Mouse (Mus musculus) hematopoietic stem cell, adult 5-6 weeks (primary cell): Measurements from ENCODE around the gene Sbk2. TPM values are rescaled to one million over a fixed set of nuclear protein-coding genes. Genes with fewer than 3 reads are reported as not detected.

Source experiments
- ATAC-seq, 2 experiments: fragments of 125-278 bp in 1 of 2; replicated peaks in 1 of 2; 2 replicates each; pipeline ENCODE4 v1.8.0; 2016 to 2017; ENCODE audit warnings: inconsistent platforms in 2 of 2, mild to moderate bottlenecking in 2 of 2, moderate number of reproducible peaks in 2 of 2, low read depth in 1 of 2, moderate TSS enrichment in 1 of 2; ENCODE audit not compliant: low FRiP score in 2 of 2, poor library complexity in 2 of 2, severe bottlenecking in 2 of 2, insufficient read depth in 1 of 2, low TSS enrichment in 1 of 2
- total RNA-seq: library from RNA; stranded (forward); fragments of 172-1452, 232-1000 nt; gene quantifications from 2 replicates; pipeline ENCODE4 v1.2.3, GENCODE M21; 2017

Sbk2 gene
- total RNA-seq, 1 experiment from 2014 or later = not detected

DNA sequence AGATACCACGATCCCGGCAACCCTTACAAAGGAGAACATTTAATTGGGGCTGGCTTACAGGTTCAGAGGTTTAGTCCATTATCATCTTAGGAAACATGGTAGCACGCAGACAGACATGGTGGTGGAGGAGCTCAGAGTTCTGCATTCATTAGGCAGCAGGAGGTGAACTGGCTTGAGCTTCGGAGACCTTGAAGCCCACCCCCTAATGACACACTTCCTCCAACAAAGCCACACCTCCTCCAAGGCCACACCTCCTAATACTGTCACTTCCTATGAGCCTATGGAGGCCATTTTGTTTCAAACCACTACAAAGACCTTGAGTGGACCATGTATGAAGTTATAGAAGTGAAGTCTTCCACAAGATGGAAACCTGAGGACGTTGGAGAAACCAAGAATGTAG, 52.0 kb downstream of the Sbk2 start:
- ATAC-seq = no peak

DNA sequence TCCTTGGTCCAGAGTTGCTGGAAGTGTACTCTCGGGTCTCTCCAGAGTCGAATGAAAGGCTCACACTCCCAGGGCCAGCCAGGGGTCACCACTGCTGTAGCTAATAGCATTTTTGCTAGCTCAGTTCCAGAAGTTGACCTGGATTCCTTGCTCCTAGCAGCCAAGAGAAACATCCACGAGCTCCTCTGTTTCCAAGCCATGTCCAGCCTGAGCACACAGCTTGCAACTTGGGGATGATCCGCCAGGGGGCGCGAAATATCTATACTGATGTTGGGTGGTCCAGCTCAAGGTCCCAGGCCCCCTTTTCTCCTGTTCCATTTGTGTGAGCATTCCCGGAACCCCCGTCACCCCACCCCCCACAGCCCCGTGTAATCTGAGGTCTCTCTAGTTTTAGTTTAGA, 52.6 kb downstream of the Sbk2 start:
- no peak for ATAC-seq

DNA sequence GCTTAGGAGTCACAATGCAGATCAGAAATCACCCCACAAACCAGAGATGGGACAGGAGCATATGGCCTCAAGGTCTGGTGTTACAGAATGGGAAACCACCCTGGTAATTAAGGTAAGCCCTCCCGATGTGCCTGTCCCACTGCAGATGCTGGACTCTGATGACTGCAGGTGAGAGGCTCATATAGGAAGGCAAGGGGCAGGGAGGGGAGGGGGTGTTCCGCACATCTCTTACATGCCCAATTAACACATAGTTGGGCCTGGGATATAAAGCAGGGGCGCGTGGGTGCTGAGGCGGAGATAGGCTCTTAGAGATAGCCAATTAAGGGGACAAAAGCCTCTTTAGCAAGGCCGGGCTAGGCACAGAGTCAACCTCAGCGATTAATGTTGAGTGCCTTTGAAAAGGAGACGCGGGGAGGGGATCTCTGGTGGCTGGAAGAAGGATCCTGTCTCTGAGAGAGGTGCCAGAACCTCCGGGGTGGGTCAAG, 57.7 kb downstream of the Sbk2 start, which contains the start of gene Gm36210:
TSS of gene Gm36210 (minus strand) at position 51 of the 485 bp plus-strand sequence.
- ATAC-seq = no peak

DNA sequence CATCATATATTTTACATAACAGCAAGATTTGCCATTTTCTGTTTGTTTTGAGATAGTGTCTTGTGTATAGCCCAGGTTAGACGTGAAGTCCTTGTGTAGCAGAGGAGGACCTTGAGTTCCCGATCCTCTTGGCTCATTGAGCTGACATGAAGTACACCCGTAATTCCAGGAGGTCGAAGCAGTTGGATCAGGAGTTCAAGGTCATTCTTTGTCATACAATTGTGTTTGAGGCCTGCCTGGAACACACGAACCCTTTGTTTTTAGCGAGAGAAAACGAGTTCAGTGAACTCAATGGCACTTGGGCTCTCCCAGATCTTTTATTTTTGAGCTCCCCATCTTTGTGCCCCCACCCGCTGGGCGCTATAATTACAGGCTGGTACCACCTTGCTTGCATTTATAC, 61.8 kb downstream of the Sbk2 start:
- ATAC-seq = no peak

DNA sequence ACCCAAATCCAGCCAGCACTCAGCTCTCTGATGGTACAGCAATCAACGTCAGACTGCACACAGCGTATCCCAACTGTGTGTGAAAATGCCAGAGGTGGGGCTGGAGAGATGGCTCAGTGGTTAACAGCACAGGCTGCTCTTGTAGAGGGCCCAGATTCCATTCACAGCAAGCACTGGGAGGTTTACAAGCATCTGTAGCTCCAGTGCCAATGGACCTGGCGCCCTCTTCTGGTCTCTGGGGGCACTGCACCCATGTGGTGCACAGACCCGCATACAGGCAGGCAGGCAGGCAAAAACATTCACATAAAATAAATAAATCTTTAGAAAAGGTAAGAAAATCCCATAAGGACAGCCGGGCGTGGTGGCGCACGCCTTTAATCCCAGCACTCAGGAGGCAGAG, 63.0 kb downstream of the Sbk2 start:
- ATAC-seq = no peak; a peak in 1 of 4 replicates

DNA sequence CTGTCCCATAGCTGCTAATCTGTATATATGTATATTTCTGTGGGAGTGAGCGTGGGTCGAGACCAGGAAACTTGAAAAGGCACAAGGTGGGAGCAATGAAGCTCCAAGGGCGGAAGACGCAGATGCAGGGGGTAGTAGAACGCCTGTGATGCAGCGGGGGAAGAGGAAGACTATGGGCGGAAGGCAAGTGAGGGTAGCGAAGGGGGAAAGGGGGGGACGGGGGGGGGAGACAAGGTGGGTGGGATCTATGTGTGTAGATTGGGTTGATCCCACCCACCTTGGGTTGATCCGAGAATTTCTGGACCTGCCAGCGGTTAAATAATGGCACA, 63.7 kb downstream of the Sbk2 start:
- no peak for ATAC-seq

DNA sequence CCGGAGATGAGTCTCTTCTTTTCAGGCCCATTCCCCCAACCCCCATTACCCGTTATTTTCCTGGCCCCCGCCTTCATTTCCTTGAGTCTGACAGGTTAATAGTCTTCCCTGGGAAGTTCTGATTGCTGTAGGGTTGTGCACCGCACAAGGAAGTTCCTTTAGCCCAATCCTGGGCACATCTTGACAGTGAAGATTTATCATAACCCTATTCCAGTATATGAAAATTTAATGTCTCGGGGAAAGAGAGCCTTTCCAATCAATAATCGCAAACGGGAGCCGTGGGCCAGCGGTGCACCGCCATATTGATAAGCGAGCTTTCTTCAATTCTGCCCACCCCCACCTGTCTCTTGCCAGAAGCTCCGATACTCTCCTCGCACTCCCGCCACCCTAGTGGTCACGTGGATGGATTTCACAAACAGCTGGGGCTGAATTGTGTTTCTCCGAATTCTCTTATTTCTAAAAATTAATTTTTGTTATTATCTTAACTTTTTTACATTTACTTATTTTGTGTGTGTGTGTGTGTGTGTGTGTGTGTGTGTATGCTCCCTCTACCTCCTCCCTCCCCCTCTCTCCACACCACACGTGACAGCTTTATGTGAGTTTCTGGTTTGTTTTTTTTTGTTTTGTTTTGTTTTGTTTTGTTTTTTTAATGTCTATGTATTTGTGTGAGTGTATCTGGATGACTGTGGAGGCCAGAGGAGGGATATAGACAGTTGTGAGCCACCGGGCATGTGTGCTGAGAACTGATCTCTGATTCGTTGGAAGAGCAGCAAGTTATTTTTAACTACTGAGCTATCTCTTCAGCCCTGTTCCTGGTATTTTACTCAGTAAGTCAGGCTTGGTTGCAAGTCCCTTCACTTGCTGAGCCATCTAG, 64.3 kb downstream of the Sbk2 start:
- ATAC-seq = peak; percentile 4 to 52; a peak in 1 of 4 replicates

DNA sequence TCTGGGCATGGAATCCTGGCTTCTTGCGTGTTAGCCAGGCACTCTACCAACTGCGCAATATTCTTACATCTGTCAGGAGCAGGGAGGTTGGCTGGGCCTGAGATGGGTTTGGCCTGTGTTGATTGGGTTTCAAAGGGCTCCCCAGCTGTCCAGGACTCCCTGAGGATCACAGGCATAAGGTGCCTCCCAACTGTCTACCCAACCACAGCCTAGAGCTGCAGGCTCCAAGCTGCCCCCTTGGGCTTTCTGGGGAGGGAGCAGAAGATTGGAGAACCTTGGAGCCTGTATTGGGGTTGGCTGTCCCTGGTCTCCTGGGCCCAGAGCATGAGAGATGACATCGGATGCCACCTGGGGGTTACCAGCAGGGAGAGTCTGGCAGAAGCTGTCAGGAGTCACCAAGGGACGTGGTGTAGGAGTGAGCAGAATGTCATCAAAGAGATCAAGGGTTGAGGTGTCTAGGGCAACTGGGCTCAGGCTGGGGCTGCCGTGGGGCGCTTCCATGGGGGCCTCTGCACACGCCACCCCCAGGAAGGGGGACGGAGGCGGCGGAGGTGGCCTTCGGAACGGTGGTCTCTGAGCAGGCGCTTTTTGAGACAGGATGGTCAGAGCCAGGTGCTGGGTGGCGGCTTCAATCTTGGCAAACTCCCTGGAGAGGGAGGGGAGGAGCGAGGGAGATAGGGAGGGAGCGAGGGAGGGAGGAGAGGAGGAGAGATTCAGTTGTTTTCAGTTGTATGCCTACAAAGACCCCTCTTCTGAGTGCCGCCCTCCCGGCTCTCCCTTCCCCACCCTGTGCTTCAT, 65.2 kb downstream of the Sbk2 start:
- ATAC-seq = no peak; a peak in 1 of 4 replicates

DNA sequence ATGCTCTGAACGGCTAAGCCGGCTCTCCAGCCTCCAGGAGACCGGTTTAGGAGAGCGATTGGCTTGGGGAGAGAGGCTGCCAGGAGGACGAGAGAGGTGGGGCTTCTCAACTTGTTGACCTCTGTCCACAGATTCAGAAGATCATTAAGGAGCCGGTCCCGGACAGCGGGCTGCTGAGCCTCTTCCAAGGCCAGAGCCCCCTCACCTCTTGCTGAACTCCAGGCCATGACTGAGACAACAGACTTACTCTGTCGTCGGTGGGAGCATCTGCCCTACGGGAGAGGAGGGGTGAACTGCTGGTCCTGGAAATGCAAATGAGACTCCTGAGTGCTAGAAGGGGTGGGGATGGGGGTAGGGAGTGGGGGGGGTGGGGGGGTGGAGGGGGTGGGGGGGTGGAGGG, 69.0 kb downstream of the Sbk2 start:
- ATAC-seq = no peak

Other genes starting within 250 kb of the Sbk2 start
- gene Tmem150b, start 239.2 kb downstream of the Sbk2 start, total RNA-seq = 5.0 and 7.3 TPM in 2 replicates
- gene Kmt5c, start 224.3 kb downstream of the Sbk2 start, total RNA-seq = 40.6 and 46.4 TPM in 2 replicates
- 14.1 and 53.9 TPM in 2 replicates for gene Cox6b2, start 211.3 kb downstream of the Sbk2 start, total RNA-seq
- gene Fam71e2, start 193.1 kb downstream of the Sbk2 start, total RNA-seq = not detected in 2 replicates
- gene Il11, start 181.5 kb downstream of the Sbk2 start, total RNA-seq = 0.25 and 0.74 TPM in 2 replicates
- 1.3 TPM in 1 of 2 replicates, not detected in the other for gene Tmem190, start 181.5 kb downstream of the Sbk2 start, total RNA-seq
- gene Tmem238, start 174.8 kb downstream of the Sbk2 start, total RNA-seq = 9.3 and 19.0 TPM in 2 replicates
- 736 and 741 TPM in 2 replicates for gene Rpl28, start 171.5 kb downstream of the Sbk2 start, total RNA-seq
- gene Ube2s, start 151.8 kb downstream of the Sbk2 start, total RNA-seq = 137 and 174 TPM in 2 replicates
- 0.06 and 0.45 TPM in 2 replicates for gene Shisa7, start 119.7 kb downstream of the Sbk2 start, total RNA-seq
- 59.8 and 69.7 TPM in 2 replicates for gene Isoc2b, start 94.1 kb downstream of the Sbk2 start, total RNA-seq
- gene Isoc2a, start 87.3 kb downstream of the Sbk2 start, total RNA-seq = 7.1 and 9.0 TPM in 2 replicates
- gene Gm36210, start 57.9 kb downstream of the Sbk2 start, total RNA-seq = not detected in 2 replicates
- 2.2 and 3.2 TPM in 2 replicates for gene Zfp628, start 49.2 kb downstream of the Sbk2 start, total RNA-seq
- not detected in 2 replicates for gene Nat14, start 42.4 kb downstream of the Sbk2 start, total RNA-seq
- not detected in 2 replicates for gene Ssc5d, start 38.6 kb downstream of the Sbk2 start, total RNA-seq
- gene Sbk3, start 6.8 kb upstream of the Sbk2 start, total RNA-seq = not detected in 2 replicates
- 5.7 and 6.6 TPM in 2 replicates for gene Zfp579, start 31.8 kb upstream of the Sbk2 start, total RNA-seq
- gene Zfp524, start 50.0 kb upstream of the Sbk2 start, total RNA-seq = 3.0 and 12.6 TPM in 2 replicates
- 25.6 and 32.0 TPM in 2 replicates for gene Fiz1, start 50.3 kb upstream of the Sbk2 start, total RNA-seq
- gene Gm44973, start 51.1 kb upstream of the Sbk2 start, total RNA-seq = 0.31 TPM in 1 of 2 replicates, not detected in the other
- gene Zfp865, start 56.0 kb upstream of the Sbk2 start, total RNA-seq = 13.9 and 14.0 TPM in 2 replicates
- gene Ccdc106, start 56.1 kb upstream of the Sbk2 start, total RNA-seq = not detected in 2 replicates
- gene 4632433K11Rik, start 69.7 kb upstream of the Sbk2 start, total RNA-seq = 1.3 TPM in 1 of 2 replicates, not detected in the other
- gene Zfp784, start 74.0 kb upstream of the Sbk2 start, total RNA-seq = 3.9 and 5.9 TPM in 2 replicates
- gene Zfp580, start 87.1 kb upstream of the Sbk2 start, total RNA-seq = 2.1 and 2.4 TPM in 2 replicates
- gene U2af2, start 97.7 kb upstream of the Sbk2 start, total RNA-seq = 229 and 261 TPM in 2 replicates
- 25.7 and 38.2 TPM in 2 replicates for gene Epn1, start 115.8 kb upstream of the Sbk2 start, total RNA-seq
- gene Rfpl4, start 152.5 kb upstream of the Sbk2 start, total RNA-seq = not detected in 2 replicates
- not detected in 2 replicates for gene Rasl2-9, start 161.5 kb upstream of the Sbk2 start, total RNA-seq
- not detected in 2 replicates for gene Vmn1r55, start 185.3 kb upstream of the Sbk2 start, total RNA-seq
- not detected in 2 replicates for gene Vmn1r56, start 232.3 kb upstream of the Sbk2 start, total RNA-seq